Mouse (Mus musculus) adrenal gland, postnatal 25 days (tissue): ENCODE measurements around the gene Rbm48. TPM values are rescaled to one million over a fixed set of nuclear protein-coding genes. Genes with fewer than 3 reads are reported as not detected.

Experiments
- DNase-seq: peaks from one replicate; pipeline ENCODE4 v3.0.0; 2021; ENCODE audit warnings: mixed read lengths
- total RNA-seq: library from RNA; stranded (reverse); gene quantifications from 2 replicates; pipeline ENCODE4 v1.2.3, GENCODE M21; 2021

The Rbm48 gene
- total RNA-seq, 1 experiment from 2014 or later, result 14.9 TPM

DNA sequence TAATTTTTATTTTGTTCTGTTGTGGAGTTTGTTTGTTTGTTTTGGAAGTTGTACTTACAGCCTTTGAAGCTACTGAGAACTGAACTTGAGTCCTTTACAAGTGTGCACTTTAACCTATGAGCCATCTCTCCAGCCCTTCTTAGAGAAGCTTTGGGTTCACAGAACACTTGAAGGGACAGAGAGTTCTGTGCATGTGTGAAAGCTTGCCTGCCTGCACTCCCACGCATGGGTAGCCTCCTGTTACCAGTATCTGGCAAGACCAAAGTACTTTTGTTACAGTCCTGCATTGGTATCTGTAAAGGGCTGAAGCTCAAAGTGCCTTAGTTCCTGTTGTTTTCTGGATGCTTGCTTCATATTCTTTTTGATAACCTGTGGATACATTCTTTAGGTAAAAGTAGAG lies 50.2 kb downstream of the Rbm48 start:
- DNase-seq, result no peak

DNA sequence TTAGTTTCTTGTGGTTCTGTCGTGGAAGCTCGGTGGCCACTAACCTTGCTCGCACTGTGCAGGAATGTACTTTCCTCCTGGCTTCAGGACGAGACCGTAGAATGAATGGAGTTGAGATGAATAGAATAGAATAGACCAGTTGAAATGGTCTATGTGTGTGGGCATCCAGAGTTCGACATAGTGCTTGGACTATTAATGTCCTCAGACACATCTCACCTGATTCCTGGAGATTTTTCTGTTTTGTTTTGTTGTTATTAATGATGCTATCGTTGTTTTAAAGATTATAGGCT lies 52.0 kb downstream of the Rbm48 start:
- DNase-seq, result no peak

DNA sequence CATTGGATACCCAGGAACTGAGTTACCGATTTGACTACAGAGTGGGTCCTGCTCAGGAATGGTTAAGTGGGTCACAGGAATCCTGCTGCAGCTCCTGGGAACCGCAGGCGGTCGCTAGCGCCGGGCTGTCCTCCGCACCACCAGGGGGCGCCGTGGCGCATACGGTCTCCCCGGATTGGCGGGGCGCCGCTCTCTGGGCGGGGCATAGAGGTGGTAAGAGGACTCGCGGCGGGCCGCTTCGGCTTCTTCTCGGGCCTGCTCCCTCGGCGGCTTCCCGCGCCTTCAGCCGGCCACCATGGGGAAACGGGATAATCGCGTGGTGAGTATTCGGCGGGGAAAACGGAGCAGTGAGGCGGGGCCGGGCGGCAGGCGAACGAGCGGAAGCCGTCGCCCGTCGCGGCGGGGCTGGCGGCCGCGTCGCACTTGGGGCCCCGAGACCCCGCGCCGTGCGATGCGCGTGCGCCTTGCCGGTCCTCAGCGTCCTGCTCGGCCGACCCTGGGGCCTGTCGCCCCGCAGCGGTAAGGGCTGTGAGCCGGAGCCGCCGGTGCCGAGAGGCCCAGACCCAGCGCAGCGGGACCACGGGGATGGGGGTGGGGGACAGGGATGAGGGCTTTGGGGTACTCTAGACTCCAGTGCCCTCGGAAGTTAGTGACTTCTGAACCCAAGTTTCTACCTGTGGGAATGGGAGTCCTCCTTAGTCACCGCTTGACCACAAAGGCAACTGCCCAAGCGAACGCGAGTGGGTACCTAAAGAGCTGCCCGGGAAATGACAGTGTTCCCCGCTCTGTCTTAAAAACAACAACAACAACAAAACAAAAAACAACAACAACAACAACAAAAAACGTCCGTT lies 52.5 kb downstream of the Rbm48 start, which contains the start of gene Fam133b:
TSS of gene Fam133b (plus strand) at position 205 of the 851 bp plus-strand sequence.
- DNase-seq, result peak; percentile 99

DNA sequence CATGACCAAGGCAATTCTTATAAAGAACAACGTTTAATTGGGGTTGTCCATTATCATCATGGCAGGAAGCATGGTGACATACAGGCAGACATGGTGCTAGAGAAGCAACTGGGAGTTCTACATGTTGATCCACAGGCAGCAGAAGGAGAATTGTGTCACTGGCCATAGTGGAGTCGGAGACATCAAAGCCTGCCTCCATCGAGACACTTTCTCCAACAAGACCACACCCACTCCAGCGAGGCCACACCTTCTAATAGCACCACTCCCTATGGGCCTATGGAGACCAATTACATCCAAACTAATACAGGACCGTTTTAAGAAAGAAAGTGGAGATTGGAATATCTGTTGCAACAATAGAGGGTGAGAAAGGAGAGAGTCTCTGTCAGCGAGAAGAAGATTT lies 54.5 kb downstream of the Rbm48 start:
- DNase-seq, result no peak

DNA sequence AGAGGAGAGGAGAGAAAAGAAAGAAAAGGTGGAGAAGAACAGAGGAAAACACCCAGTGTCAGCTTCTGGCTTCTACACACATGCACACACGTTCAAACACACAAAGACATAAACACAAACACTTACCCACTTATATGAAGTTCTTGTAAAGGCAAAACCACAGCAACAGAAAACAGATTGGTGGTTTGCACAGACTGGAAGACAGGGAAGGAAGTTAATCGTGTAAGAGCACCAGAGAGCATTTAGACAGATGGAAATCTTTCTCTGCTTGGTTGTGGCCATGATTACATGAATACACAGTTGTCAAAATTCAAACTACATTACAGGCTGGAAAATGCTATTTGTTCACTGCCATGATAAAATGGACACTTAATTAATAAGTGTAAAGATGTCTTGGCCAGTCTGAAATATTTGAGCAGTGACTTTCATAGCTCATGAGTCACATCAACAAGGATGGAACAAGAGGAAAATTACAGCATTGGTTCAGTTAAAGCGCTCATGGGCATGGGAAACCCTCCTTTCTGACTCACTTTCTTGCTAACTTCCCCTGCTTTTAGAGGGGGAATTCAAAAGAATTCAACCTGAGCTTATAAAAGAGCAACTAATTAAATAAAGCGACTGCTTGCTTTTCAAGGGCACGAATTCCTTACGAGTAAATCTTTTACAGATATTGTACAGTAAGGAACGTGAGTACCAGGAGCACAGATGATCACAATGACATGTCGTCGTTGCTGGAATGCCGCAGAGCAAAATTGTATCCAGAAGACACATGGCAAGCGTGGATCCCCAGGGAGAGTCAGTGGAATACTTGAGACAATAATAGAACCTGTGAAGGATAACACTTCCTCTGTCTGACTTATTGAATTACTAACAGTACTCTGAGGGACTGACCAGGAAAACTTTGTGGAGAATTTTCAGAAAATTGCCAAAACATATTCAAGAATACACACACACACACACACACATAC lies 57.6 kb downstream of the Rbm48 start:
- no peak for DNase-seq

DNA sequence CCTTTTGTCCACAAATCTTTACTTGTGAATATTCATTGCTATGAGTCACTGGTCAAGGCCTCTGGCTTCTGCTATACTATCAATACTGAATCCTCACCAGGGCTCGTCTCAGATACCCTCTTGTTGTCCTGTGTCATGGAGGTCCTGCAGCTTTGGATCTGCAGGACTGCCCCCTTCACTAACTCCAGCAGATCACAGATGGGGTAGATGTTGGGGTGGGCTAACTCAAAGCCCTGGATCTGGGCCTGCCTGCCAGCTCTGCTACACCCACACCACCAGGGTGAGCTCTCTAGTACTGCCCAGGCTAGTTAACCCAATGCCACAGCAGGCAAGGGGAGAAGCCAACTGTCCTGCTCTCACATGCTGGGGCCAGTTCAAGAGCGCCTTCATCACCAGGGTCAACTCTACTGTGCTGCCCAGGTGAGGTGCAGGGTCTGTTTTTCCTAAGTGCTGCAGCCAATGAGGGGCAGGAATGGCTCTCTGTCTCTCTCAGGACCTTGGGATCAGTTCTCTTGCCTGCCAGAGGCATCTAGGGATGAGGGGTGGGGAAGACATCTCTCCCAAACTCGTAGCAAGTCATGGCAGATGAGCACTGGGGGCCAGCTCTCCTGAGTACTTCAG lies 59.7 kb downstream of the Rbm48 start:
- DNase-seq, result no peak

Other genes starting within 250 kb of the Rbm48 start
- 32.8 and 35.5 TPM in 2 replicates for gene Fam133b, start 52.8 kb downstream of the Rbm48 start, total RNA-seq
- gene 1700109H08Rik, start 25.0 kb downstream of the Rbm48 start, total RNA-seq, result 3.9 and 4.4 TPM in 2 replicates
- 55.4 and 68.8 TPM in 2 replicates for gene Pex1, start 519 bp downstream of the Rbm48 start, total RNA-seq
- gene Tmbim7, start 54.6 kb upstream of the Rbm48 start, total RNA-seq, result not detected in 2 replicates
- 135 and 166 TPM in 2 replicates for gene Gatad1, start 60.6 kb upstream of the Rbm48 start, total RNA-seq
- 77.2 and 79.4 TPM in 2 replicates for gene Ankib1, start 206.3 kb upstream of the Rbm48 start, total RNA-seq
- gene Krit1, start 206.6 kb upstream of the Rbm48 start, total RNA-seq, result 56.9 and 61.0 TPM in 2 replicates
- gene Lrrd1, start 248.6 kb upstream of the Rbm48 start, total RNA-seq, result not detected in 2 replicates